Mouse (Mus musculus) lung, adult 2 months (tissue): ENCODE measurements around the gene Hpgds.

Experiments used
- CTCF ChIP-seq: fragments of 200-500 bp; IDR thresholded peaks from 2 replicates; pipeline ENCODE4 v1.5.1; 2011; ENCODE audit warnings: mild to moderate bottlenecking, low read length, control low read depth; ENCODE audit not compliant: insufficient read depth
- POLR2A ChIP-seq: fragments of 200-500 bp; IDR thresholded peaks from 2 replicates; pipeline ENCODE4 v1.6.1; 2011; ENCODE audit warnings: low read depth, mild to moderate bottlenecking, control low read depth, low read length, borderline replicate concordance; ENCODE audit errors: extremely low read depth

DNA sequence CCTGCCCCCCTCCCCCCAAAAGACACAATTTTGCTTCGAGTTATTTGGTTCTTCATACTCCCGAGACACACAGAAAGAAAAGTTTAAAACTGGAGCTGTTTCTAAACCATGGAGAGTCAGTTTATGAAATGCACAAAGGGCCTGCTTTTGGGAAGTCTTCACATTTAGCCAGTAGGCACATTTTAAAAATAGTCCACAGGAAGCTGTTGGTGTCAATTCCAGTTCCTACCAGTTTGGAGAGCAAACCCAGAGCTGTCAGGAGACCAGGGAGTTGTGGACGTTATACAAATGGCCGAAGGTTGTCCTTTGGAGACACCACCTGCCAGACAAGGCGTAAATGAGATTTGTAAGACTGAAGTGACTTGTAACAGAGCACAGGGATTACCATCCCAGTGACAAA is 20.3 kb upstream of the Hpgds start:
- TF ChIP-seq CTCF (no peak), POLR2A (no peak)
